In genomic region chr10:80827063-80827869, GRCm38 (mm10) we compare ENCODE assay signal across 8 mouse cellular contexts. TPM values are rescaled to one million over a fixed set of nuclear protein-coding genes. Genes with fewer than 3 reads are reported as not detected.
A peak's percentile ranks its signal among the peaks of the same experiment; 100 is the strongest.
DNase-seq lines count a peak whose midpoint lies in the region; ATAC-seq lines count a peak whose summit lies in the region.

No protein-coding gene starts in this region.

- no peak for DNase-seq in kidney, postnatal 14 days
- no peak for DNase-seq in cerebellum, postnatal 36 days
- DNase-seq in layer of hippocampus, adult 9-11 months: no peak

- no peaks in the 10 kb centered on the region for H3K27me3 ChIP-seq in kidney, embryonic 14.5 days (ENCODE audit: control insufficient read depth, insufficient read depth, low read length)
- no peaks in the 10 kb centered on the region for H3K27me3 ChIP-seq in hindbrain, embryonic 13.5 days
- no peaks in the 10 kb centered on the region for H3K27me3 ChIP-seq in midbrain, embryonic 13.5 days

- H3K4me1 ChIP-seq in kidney, embryonic 14.5 days (ENCODE audit: control insufficient read depth, insufficient read depth, low read length): peaks cover 18% of the 10 kb centered on the region
- no peaks in the 10 kb centered on the region; the same call in 1 of the 2 replicates for H3K4me1 ChIP-seq in brown adipose tissue, adult 24 weeks (ENCODE audit: control insufficient read depth, insufficient read depth, insufficient read length, low read length)
- H3K4me1 ChIP-seq in hindbrain, embryonic 13.5 days (replicated peaks): peaks cover 34% of the 10 kb centered on the region
- peaks cover 39% of the 10 kb centered on the region for H3K4me1 ChIP-seq in midbrain, embryonic 13.5 days (replicated peaks)

- H3K36me3 ChIP-seq in kidney, embryonic 14.5 days (ENCODE audit: control insufficient read depth, insufficient read depth, low read length): peaks cover 19% of the 10 kb centered on the region
- H3K36me3 ChIP-seq in hindbrain, embryonic 13.5 days: peaks cover 30% of the 10 kb centered on the region
- peaks cover 25% of the 10 kb centered on the region for H3K36me3 ChIP-seq in midbrain, embryonic 13.5 days

- peak overlapping the region; percentile 97 for H3K4me2 ChIP-seq in kidney, embryonic 14.5 days (replicated peaks; ENCODE audit: low read depth, low read length)
- H3K4me2 ChIP-seq in hindbrain, embryonic 13.5 days: peak overlapping the region; percentile 100
- H3K4me2 ChIP-seq in midbrain, embryonic 13.5 days (replicated peaks): peak overlapping the region; percentile 100

- H3K9me3 ChIP-seq in kidney, embryonic 14.5 days (ENCODE audit: control insufficient read depth, low read length): no peaks in the 10 kb centered on the region
- H3K9me3 ChIP-seq in hindbrain, embryonic 13.5 days: no peaks in the 10 kb centered on the region
- H3K9me3 ChIP-seq in midbrain, embryonic 13.5 days: no peaks in the 10 kb centered on the region

- H3K4me3 ChIP-seq in kidney, embryonic 14.5 days (ENCODE audit: low read length): peak overlapping the region; percentile 71
- peak overlapping the region; percentile 98 for H3K4me3 ChIP-seq in brown adipose tissue, adult 24 weeks (ENCODE audit: insufficient read depth, low read depth, low read length)
- peak overlapping the region; percentile 80 for H3K4me3 ChIP-seq in hindbrain, embryonic 13.5 days
- H3K4me3 ChIP-seq in midbrain, embryonic 13.5 days (replicated peaks): peak overlapping the region; percentile 86

- H3K27ac ChIP-seq in kidney, embryonic 14.5 days (ENCODE audit: low read depth, low read length): peak overlapping the region; percentile 79; the same call in 1 of the 2 replicates
- no peak overlapping the region for H3K27ac ChIP-seq in brown adipose tissue, adult 24 weeks (replicated peaks; ENCODE audit: low read depth, low read length)
- peak overlapping the region; percentile 96 for H3K27ac ChIP-seq in hindbrain, embryonic 13.5 days
- peak overlapping the region; percentile 94 for H3K27ac ChIP-seq in midbrain, embryonic 13.5 days

- H3K9ac ChIP-seq in kidney, embryonic 14.5 days (ENCODE audit: low read depth, low read length): peak overlapping the region; percentile 92
- peak overlapping the region; percentile 92 for H3K9ac ChIP-seq in hindbrain, embryonic 13.5 days
- H3K9ac ChIP-seq in midbrain, embryonic 13.5 days (replicated peaks): peak overlapping the region; percentile 92

- ATAC-seq in kidney, embryonic 14.5 days (ENCODE audit: low FRiP score, low TSS enrichment): no peak
- no peak for ATAC-seq in hindbrain, embryonic 13.5 days (ENCODE audit: low FRiP score)
- no peak for ATAC-seq in midbrain, embryonic 13.5 days
- ATAC-seq in megakaryocyte-erythroid progenitor cell, adult 5-6 weeks (replicated peaks; ENCODE audit: low FRiP score, low TSS enrichment, poor library complexity, severe bottlenecking): no peak

- 5% methylated on average over 29 of the region's 29 CpGs for WGBS in kidney, embryonic 14.5 days
- 9% methylated on average over 29 of the region's 29 CpGs for WGBS in hindbrain, embryonic 13.5 days
- 7% methylated on average over 29 of the region's 29 CpGs for WGBS in midbrain, embryonic 13.5 days

RNA-seq across cellular contexts. Expression of gene Oaz1, which starts 0.8 kb away (rescaled TPM):
- polyA plus RNA-seq in kidney, embryonic 14.5 days (2014; fragmentation: Nextera tagmentation; extraction: Ambion mirVana): 1,867 and 1,944 TPM in 2 replicates
- 447 and 892 TPM in 2 replicates for polyA plus RNA-seq in brown adipose tissue, adult 24 weeks (2012; ENCODE audit: insufficient read depth, insufficient read length, missing spikeins)
- polyA plus RNA-seq in hindbrain, embryonic 13.5 days (2015; fragmentation: Nextera tagmentation; extraction: Ambion mirVana): 1,227 and 1,240 TPM in 2 replicates
- 1,319 and 1,425 TPM in 2 replicates for polyA plus RNA-seq in midbrain, embryonic 13.5 days (2015; fragmentation: Nextera tagmentation; extraction: Ambion mirVana)
- 1,436 and 1,526 TPM in 2 replicates for total RNA-seq in megakaryocyte-erythroid progenitor cell, adult 5-6 weeks (2014; fragmentation: Nextera tagmentation)
- 220 and 353 TPM in 2 replicates for total RNA-seq in megakaryocyte-erythroid progenitor cell, adult 5-6 weeks (2017)

RNA-seq across cellular contexts. Expression of gene Jsrp1, which starts 14.0 kb away (rescaled TPM):
- polyA plus RNA-seq in kidney, embryonic 14.5 days (2014; fragmentation: Nextera tagmentation; extraction: Ambion mirVana): 4.4 and 5.2 TPM in 2 replicates
- polyA plus RNA-seq in brown adipose tissue, adult 24 weeks (2012; ENCODE audit: insufficient read depth, insufficient read length, missing spikeins): 2.4 and 4.9 TPM in 2 replicates
- 0.56 and 0.95 TPM in 2 replicates for polyA plus RNA-seq in hindbrain, embryonic 13.5 days (2015; fragmentation: Nextera tagmentation; extraction: Ambion mirVana)
- 0.28 and 0.43 TPM in 2 replicates for polyA plus RNA-seq in midbrain, embryonic 13.5 days (2015; fragmentation: Nextera tagmentation; extraction: Ambion mirVana)
- not detected in 2 replicates for total RNA-seq in megakaryocyte-erythroid progenitor cell, adult 5-6 weeks (2014; fragmentation: Nextera tagmentation)
- total RNA-seq in megakaryocyte-erythroid progenitor cell, adult 5-6 weeks (2017): not detected in 2 replicates

RNA-seq across cellular contexts. Expression of gene Lingo3, which starts 16.6 kb away (rescaled TPM):
- 0.17 and 0.97 TPM in 2 replicates for polyA plus RNA-seq in kidney, embryonic 14.5 days (2014; fragmentation: Nextera tagmentation; extraction: Ambion mirVana)
- not detected in 2 replicates for polyA plus RNA-seq in brown adipose tissue, adult 24 weeks (2012; ENCODE audit: insufficient read depth, insufficient read length, missing spikeins)
- 3.4 and 3.5 TPM in 2 replicates for polyA plus RNA-seq in hindbrain, embryonic 13.5 days (2015; fragmentation: Nextera tagmentation; extraction: Ambion mirVana)
- 1.5 and 1.9 TPM in 2 replicates for polyA plus RNA-seq in midbrain, embryonic 13.5 days (2015; fragmentation: Nextera tagmentation; extraction: Ambion mirVana)
- total RNA-seq in megakaryocyte-erythroid progenitor cell, adult 5-6 weeks (2014; fragmentation: Nextera tagmentation): 1.6 TPM in 1 of 2 replicates, not detected in the other
- not detected in 2 replicates for total RNA-seq in megakaryocyte-erythroid progenitor cell, adult 5-6 weeks (2017)

RNA-seq across cellular contexts. Expression of gene Amh, which starts 22.2 kb away (rescaled TPM):
- polyA plus RNA-seq in kidney, embryonic 14.5 days (2014; fragmentation: Nextera tagmentation; extraction: Ambion mirVana): not detected in 2 replicates
- not detected in 2 replicates for polyA plus RNA-seq in brown adipose tissue, adult 24 weeks (2012; ENCODE audit: insufficient read depth, insufficient read length, missing spikeins)
- 0.22 TPM in 1 of 2 replicates, not detected in the other for polyA plus RNA-seq in hindbrain, embryonic 13.5 days (2015; fragmentation: Nextera tagmentation; extraction: Ambion mirVana)
- not detected in 2 replicates for polyA plus RNA-seq in midbrain, embryonic 13.5 days (2015; fragmentation: Nextera tagmentation; extraction: Ambion mirVana)
- total RNA-seq in megakaryocyte-erythroid progenitor cell, adult 5-6 weeks (2014; fragmentation: Nextera tagmentation): 0.59 TPM in 1 of 2 replicates, not detected in the other
- total RNA-seq in megakaryocyte-erythroid progenitor cell, adult 5-6 weeks (2017): not detected in 2 replicates

RNA-seq across cellular contexts. Expression of gene Lsm7, which starts 27.7 kb away (rescaled TPM):
- polyA plus RNA-seq in kidney, embryonic 14.5 days (2014; fragmentation: Nextera tagmentation; extraction: Ambion mirVana): 365 and 431 TPM in 2 replicates
- 55.6 and 61.3 TPM in 2 replicates for polyA plus RNA-seq in brown adipose tissue, adult 24 weeks (2012; ENCODE audit: insufficient read depth, insufficient read length, missing spikeins)
- 210 and 237 TPM in 2 replicates for polyA plus RNA-seq in hindbrain, embryonic 13.5 days (2015; fragmentation: Nextera tagmentation; extraction: Ambion mirVana)
- 249 and 254 TPM in 2 replicates for polyA plus RNA-seq in midbrain, embryonic 13.5 days (2015; fragmentation: Nextera tagmentation; extraction: Ambion mirVana)
- total RNA-seq in megakaryocyte-erythroid progenitor cell, adult 5-6 weeks (2014; fragmentation: Nextera tagmentation): 291 and 326 TPM in 2 replicates
- 401 and 445 TPM in 2 replicates for total RNA-seq in megakaryocyte-erythroid progenitor cell, adult 5-6 weeks (2017)
